Mouse (Mus musculus) frontal cortex, adult 2 months (tissue): ENCODE data around the gene Igsf8. TPM values are rescaled to one million over a fixed set of nuclear protein-coding genes. Genes with fewer than 3 reads are reported as not detected.
A peak's percentile ranks its signal among the peaks of the same experiment; 100 is the strongest.

Experiments
- DNase-seq, 2 experiments: peaks; one replicate each; pipeline ENCODE4 v3.0.0; 2022; ENCODE audit warnings: low spot score in 1 of 2; ENCODE audit errors: extremely low spot score in 1 of 2
- polyA plus RNA-seq: library from polyadenylated mRNA; depleted of rRNA; stranded (reverse); fragments of >200 nt; gene quantifications from 2 replicates; pipeline ENCODE4 v1.2.3, GENCODE M21; 2012

The Igsf8 gene
- polyA plus RNA-seq, 1 experiment, result 230 TPM

- DNase-seq, result peak in 1 of 2 experiments; percentile 43
Measured at GRCm38 (mm10) chr1:172319346-172319745, 57.9 kb downstream of the Igsf8 start.

GRCm38 (mm10) chr1:172319921-172320411 is 58.5 kb downstream of the Igsf8 start:
- DNase-seq, result peak in 1 of 2 experiments; percentile 63

- DNase-seq, result peak in 1 of 2 experiments; percentile 13
Measured at GRCm38 (mm10) chr1:172322725-172323124, 61.3 kb downstream of the Igsf8 start.

- DNase-seq, result no peak
Measured at GRCm38 (mm10) chr1:172323298-172323697, 61.9 kb downstream of the Igsf8 start.

- DNase-seq, result peak; percentile 84 to 85
Measured at GRCm38 (mm10) chr1:172323801-172324359, 62.4 kb downstream of the Igsf8 start.

GRCm38 (mm10) chr1:172324725-172325124 is 63.3 kb downstream of the Igsf8 start:
- DNase-seq, result peak in 1 of 2 experiments; percentile 88

- peak in 1 of 2 experiments; percentile 76 for DNase-seq
Measured at GRCm38 (mm10) chr1:172325680-172326535, 64.5 kb downstream of the Igsf8 start.

- DNase-seq, result no peak
Measured at GRCm38 (mm10) chr1:172326684-172327083, 65.2 kb downstream of the Igsf8 start.

- peak in 1 of 2 experiments; percentile 74 for DNase-seq
Measured at GRCm38 (mm10) chr1:172327206-172328001, 66.0 kb downstream of the Igsf8 start.

GRCm38 (mm10) chr1:172328041-172328440 is 66.6 kb downstream of the Igsf8 start:
- DNase-seq, result no peak

GRCm38 (mm10) chr1:172328461-172328860 is 67.0 kb downstream of the Igsf8 start:
- no peak for DNase-seq

- peak; percentile 90 to 92 for DNase-seq
Measured at GRCm38 (mm10) chr1:172329131-172329530, 67.7 kb downstream of the Igsf8 start, which contains the start of gene Kcnj9. TSS of gene Kcnj9 (minus strand) at chr1:172329318.

- no peak for DNase-seq
Measured at GRCm38 (mm10) chr1:172329616-172330015, 68.2 kb downstream of the Igsf8 start.

- DNase-seq, result peak in 1 of 2 experiments; percentile 51
Measured at GRCm38 (mm10) chr1:172331422-172331947, 70.0 kb downstream of the Igsf8 start.

GRCm38 (mm10) chr1:172332925-172333324 is 71.5 kb downstream of the Igsf8 start:
- no peak for DNase-seq

GRCm38 (mm10) chr1:172333512-172333911 is 72.1 kb downstream of the Igsf8 start:
- DNase-seq, result no peak

- no peak for DNase-seq
Measured at GRCm38 (mm10) chr1:172335804-172336203, 74.4 kb downstream of the Igsf8 start.

- no peak for DNase-seq
Measured at GRCm38 (mm10) chr1:172337411-172338185, 76.2 kb downstream of the Igsf8 start.

- peak in 1 of 2 experiments; percentile 81 for DNase-seq
Measured at GRCm38 (mm10) chr1:172340729-172341321, 79.4 kb downstream of the Igsf8 start, which contains the start of gene Kcnj10. TSS of gene Kcnj10 (plus strand) at chr1:172341210.
